Mouse (Mus musculus): Measurements from ENCODE around the gene Gm10118. TPM values are rescaled to one million over a fixed set of nuclear protein-coding genes. Genes with fewer than 3 reads are reported as not detected.

Gene Gm10118
- 0.08 and 0.18 TPM in 2 replicates for polyA plus RNA-seq (2015; fragmentation: Nextera tagmentation; extraction: Ambion mirVana)

- Histone ChIP-seq H3K4me2 (replicated peaks; ENCODE audit: low read depth) (no peak within 1 kb of the TSS), H3K9me3 (ENCODE audit: control insufficient read depth) (no peaks in the 10 kb centered on the region), H3K27ac (ENCODE audit: low read depth, low read length) (no peak within 1 kb of the TSS), H3K27me3 (replicated peaks; ENCODE audit: control insufficient read depth, insufficient read depth, low read length) (no peaks in the 10 kb centered on the region), H3K4me3 (ENCODE audit: low read depth, low read length) (no peak within 1 kb of the TSS), H3K4me1 (replicated peaks; ENCODE audit: control insufficient read depth, insufficient read depth, low read length) (no peaks in the 10 kb centered on the region), H3K36me3 (ENCODE audit: control insufficient read depth, insufficient read depth) (no peaks in the 10 kb centered on the region), H3K9ac (ENCODE audit: low read depth, low read length) (no peak within 1 kb of the TSS)
- ATAC-seq: no peak
- TF ChIP-seq CTCF (IDR thresholded peaks at IDR 0.05; ENCODE audit: low read depth): no peak
Measured at GRCm38 (mm10) chr10:63927334-63927733, at the start of gene Gm10118. Gene Gm10118, minus strand, starts transcription at chr10:63927434.

- WGBS: 84% methylated on average over 2 of the region's 2 CpGs
- no peak overlapping the region for H3K9ac ChIP-seq (ENCODE audit: low read depth, low read length)
- H3K27ac ChIP-seq (ENCODE audit: low read depth, low read length): no peak overlapping the region
- no peak overlapping the region for H3K4me3 ChIP-seq (ENCODE audit: low read depth, low read length)
- H3K27me3 ChIP-seq (replicated peaks; ENCODE audit: control insufficient read depth, insufficient read depth, low read length): no peaks in the 10 kb centered on the region
- no peaks in the 10 kb centered on the region for H3K4me1 ChIP-seq (replicated peaks; ENCODE audit: control insufficient read depth, insufficient read depth, low read length)
- no peak for ATAC-seq
- no peaks in the 10 kb centered on the region for H3K9me3 ChIP-seq (ENCODE audit: control insufficient read depth)
- no peaks in the 10 kb centered on the region for H3K36me3 ChIP-seq (ENCODE audit: control insufficient read depth, insufficient read depth)
- no peak overlapping the region for H3K4me2 ChIP-seq (replicated peaks; ENCODE audit: low read depth)
- TF ChIP-seq CTCF (IDR thresholded peaks at IDR 0.05; ENCODE audit: low read depth): no peak
Measured at GRCm38 (mm10) chr10:63972300-63972699, 45.1 kb upstream of the Gm10118 start.

DNA sequence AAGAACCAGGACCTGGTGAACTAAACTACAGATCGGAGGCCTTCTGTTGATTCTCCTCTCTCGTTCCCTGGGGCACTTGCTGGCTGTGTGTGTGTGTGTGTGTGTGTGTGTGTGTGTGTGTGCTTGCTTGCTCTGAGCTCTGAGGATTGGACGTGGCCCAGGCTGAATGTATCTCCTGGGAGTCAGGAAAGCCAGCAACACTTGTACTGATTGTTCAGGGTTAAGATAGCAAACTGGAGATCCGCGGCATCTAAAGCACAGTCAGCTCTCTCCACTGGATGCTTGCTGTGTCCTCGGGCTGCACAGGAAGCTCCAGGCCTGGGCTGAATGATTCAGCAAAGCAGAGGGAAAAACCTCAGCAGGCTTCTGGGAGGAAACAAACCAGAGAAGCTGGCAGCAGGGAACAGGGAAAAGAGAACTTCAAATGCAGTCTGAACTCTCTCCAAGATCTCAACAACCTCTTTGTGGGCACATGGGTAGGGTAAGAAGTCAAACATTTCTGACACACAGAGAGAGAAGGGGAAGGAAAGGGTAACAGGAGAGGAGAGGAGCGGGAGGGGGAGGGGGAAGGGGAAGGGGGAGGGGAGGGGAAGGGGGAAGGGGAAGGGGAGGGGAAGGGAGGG, 27.2 kb upstream of the Gm10118 start:
- 22% methylated on average over 6 of the region's 7 CpGs for WGBS
- Histone ChIP-seq H3K36me3 (ENCODE audit: control insufficient read depth, insufficient read depth) (no peaks in the 10 kb centered on the region), H3K9me3 (ENCODE audit: control insufficient read depth) (no peaks in the 10 kb centered on the region), H3K4me3 (ENCODE audit: low read depth, low read length) (no peak overlapping the region), H3K27me3 (replicated peaks; ENCODE audit: control insufficient read depth, insufficient read depth, low read length) (no peaks in the 10 kb centered on the region), H3K9ac (ENCODE audit: low read depth, low read length) (no peak overlapping the region), H3K4me1 (replicated peaks; ENCODE audit: control insufficient read depth, insufficient read depth, low read length) (no peaks in the 10 kb centered on the region), H3K4me2 (replicated peaks; ENCODE audit: low read depth) (no peak overlapping the region), H3K27ac (ENCODE audit: low read depth, low read length) (no peak overlapping the region)
- no peak for ATAC-seq
- TF ChIP-seq CTCF (IDR thresholded peaks at IDR 0.05; ENCODE audit: low read depth): no peak

DNA sequence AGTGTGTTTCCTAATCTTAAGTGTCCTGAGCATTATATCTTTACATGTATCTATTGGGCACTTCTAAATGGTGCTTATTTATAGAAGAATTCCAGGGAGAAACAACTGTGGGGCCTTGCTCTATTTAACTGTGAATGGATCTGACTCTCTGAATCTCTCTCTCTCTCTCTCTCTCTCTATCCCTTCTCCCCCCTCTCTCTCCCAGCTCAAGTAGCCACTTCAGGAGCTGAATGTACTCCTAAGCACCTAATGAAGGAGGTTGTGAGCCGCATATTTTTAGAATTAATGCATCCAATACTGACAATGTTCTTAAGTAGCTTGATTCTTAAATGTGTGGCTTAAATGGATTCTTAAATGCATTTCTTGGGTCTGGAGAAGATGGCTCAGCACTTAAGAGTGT, 24.2 kb upstream of the Gm10118 start:
- Histone ChIP-seq H3K27me3 (replicated peaks; ENCODE audit: control insufficient read depth, insufficient read depth, low read length) (no peaks in the 10 kb centered on the region), H3K4me1 (replicated peaks; ENCODE audit: control insufficient read depth, insufficient read depth, low read length) (no peaks in the 10 kb centered on the region), H3K27ac (ENCODE audit: low read depth, low read length) (no peak overlapping the region), H3K9me3 (ENCODE audit: control insufficient read depth) (no peaks in the 10 kb centered on the region), H3K9ac (ENCODE audit: low read depth, low read length) (no peak overlapping the region), H3K4me2 (replicated peaks; ENCODE audit: low read depth) (no peak overlapping the region), H3K4me3 (ENCODE audit: low read depth, low read length) (no peak overlapping the region), H3K36me3 (ENCODE audit: control insufficient read depth, insufficient read depth) (no peaks in the 10 kb centered on the region)
- WGBS: 89% methylated on average over 1 of the region's 1 CpGs
- no peak for ATAC-seq
- no peak for TF ChIP-seq CTCF (IDR thresholded peaks at IDR 0.05; ENCODE audit: low read depth)

DNA sequence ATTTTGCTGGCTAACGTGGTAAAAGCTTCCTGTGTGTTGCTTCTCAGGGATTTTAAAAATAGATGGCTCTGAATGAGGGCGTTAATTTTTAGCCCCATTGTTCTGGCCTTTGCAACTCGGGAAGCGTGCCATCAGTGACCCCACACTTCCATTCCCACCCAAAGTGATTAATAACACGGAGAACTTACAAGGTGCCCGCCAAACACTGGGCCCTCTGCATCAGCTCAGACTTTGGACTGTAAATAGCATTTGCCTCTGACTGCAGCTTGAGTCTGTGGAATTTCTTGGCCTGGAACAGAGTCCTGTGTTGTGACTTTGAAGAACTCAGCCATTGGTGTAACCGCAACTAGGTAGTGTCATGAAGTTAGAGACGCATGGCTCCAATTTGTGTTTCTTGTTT, 23.6 kb upstream of the Gm10118 start:
- no peak overlapping the region for H3K4me3 ChIP-seq (ENCODE audit: low read depth, low read length)
- no peak for TF ChIP-seq CTCF (IDR thresholded peaks at IDR 0.05; ENCODE audit: low read depth)
- no peaks in the 10 kb centered on the region for H3K4me1 ChIP-seq (replicated peaks; ENCODE audit: control insufficient read depth, insufficient read depth, low read length)
- 48% methylated on average over 8 of the region's 8 CpGs for WGBS
- ATAC-seq: no peak
- no peaks in the 10 kb centered on the region for H3K9me3 ChIP-seq (ENCODE audit: control insufficient read depth)
- no peak overlapping the region for H3K27ac ChIP-seq (ENCODE audit: low read depth, low read length)
- no peaks in the 10 kb centered on the region for H3K36me3 ChIP-seq (ENCODE audit: control insufficient read depth, insufficient read depth)
- no peaks in the 10 kb centered on the region for H3K27me3 ChIP-seq (replicated peaks; ENCODE audit: control insufficient read depth, insufficient read depth, low read length)
- no peak overlapping the region for H3K4me2 ChIP-seq (replicated peaks; ENCODE audit: low read depth)
- H3K9ac ChIP-seq (ENCODE audit: low read depth, low read length): no peak overlapping the region

- Histone ChIP-seq H3K4me3 (ENCODE audit: low read depth, low read length) (no peak overlapping the region), H3K36me3 (ENCODE audit: control insufficient read depth, insufficient read depth) (no peaks in the 10 kb centered on the region), H3K9me3 (ENCODE audit: control insufficient read depth) (no peaks in the 10 kb centered on the region), H3K27ac (ENCODE audit: low read depth, low read length) (no peak overlapping the region), H3K4me1 (replicated peaks; ENCODE audit: control insufficient read depth, insufficient read depth, low read length) (no peaks in the 10 kb centered on the region), H3K9ac (ENCODE audit: low read depth, low read length) (no peak overlapping the region), H3K27me3 (replicated peaks; ENCODE audit: control insufficient read depth, insufficient read depth, low read length) (no peaks in the 10 kb centered on the region), H3K4me2 (replicated peaks; ENCODE audit: low read depth) (no peak overlapping the region)
- 83% methylated on average over 4 of the region's 4 CpGs for WGBS
- no peak for TF ChIP-seq CTCF (IDR thresholded peaks at IDR 0.05; ENCODE audit: low read depth)
- no peak for ATAC-seq
Measured at GRCm38 (mm10) chr10:63947266-63947665, 20.0 kb upstream of the Gm10118 start.

- Histone ChIP-seq H3K4me3 (ENCODE audit: low read depth, low read length) (no peak overlapping the region), H3K9me3 (ENCODE audit: control insufficient read depth) (no peaks in the 10 kb centered on the region), H3K4me1 (replicated peaks; ENCODE audit: control insufficient read depth, insufficient read depth, low read length) (no peaks in the 10 kb centered on the region), H3K9ac (ENCODE audit: low read depth, low read length) (no peak overlapping the region), H3K4me2 (replicated peaks; ENCODE audit: low read depth) (no peak overlapping the region), H3K27ac (ENCODE audit: low read depth, low read length) (no peak overlapping the region), H3K36me3 (ENCODE audit: control insufficient read depth, insufficient read depth) (no peaks in the 10 kb centered on the region), H3K27me3 (replicated peaks; ENCODE audit: control insufficient read depth, insufficient read depth, low read length) (no peaks in the 10 kb centered on the region)
- TF ChIP-seq CTCF (IDR thresholded peaks at IDR 0.05; ENCODE audit: low read depth): no peak
- no peak for ATAC-seq
- 61% methylated on average over 3 of the region's 3 CpGs for WGBS
Measured at GRCm38 (mm10) chr10:63945534-63945933, 18.3 kb upstream of the Gm10118 start.

Measured in intestine, postnatal 0 days (tissue).